Mouse (Mus musculus): ENCODE data around the gene Spty2d1. TPM values are rescaled to one million over a fixed set of nuclear protein-coding genes. Genes with fewer than 3 reads are reported as not detected.
A peak's percentile ranks its signal among the peaks of the same experiment; 100 is the strongest.

The Spty2d1 gene
- polyA plus RNA-seq, 1 experiment from 2014 or later = 18.0 TPM

DNA sequence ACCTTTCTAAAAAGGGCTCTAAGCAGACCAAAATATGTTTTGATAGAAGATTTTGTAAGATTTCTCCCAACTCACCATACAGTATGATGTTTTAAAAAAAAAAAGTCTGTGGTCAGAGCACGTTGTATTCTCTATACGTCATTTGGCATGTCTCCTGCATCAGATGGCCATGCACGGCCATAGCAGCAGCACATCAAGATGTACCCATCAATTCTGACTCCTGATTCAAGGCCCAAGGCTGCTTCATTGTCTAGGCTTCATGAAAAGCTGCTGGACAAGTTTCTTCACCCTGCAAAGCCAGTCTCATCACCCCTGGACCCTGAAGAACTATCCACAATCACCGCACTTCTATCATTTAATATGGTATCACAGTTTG is 6.3 kb downstream of the Spty2d1 start:
- Histone ChIP-seq H3K36me3 (ENCODE audit: control insufficient read depth, insufficient read depth, low read length) (peaks cover 23% of the 10 kb centered on the region), H3K4me1 (ENCODE audit: control insufficient read depth, insufficient read depth, low read length) (peaks cover 36% of the 10 kb centered on the region), H3K9me3 (ENCODE audit: control insufficient read depth, low read depth, low read length) (no peaks in the 10 kb centered on the region), H3K27me3 (ENCODE audit: control insufficient read depth, insufficient read depth, low read length) (no peaks in the 10 kb centered on the region), H3K4me2 (replicated peaks; ENCODE audit: low read depth, low read length) (no peak overlapping the region), H3K27ac (ENCODE audit: low read length) (0 out of 2 replicates have a peak overlapping the region, but pooled peaks have one; percentile 41), H3K9ac (replicated peaks; ENCODE audit: low read depth, low read length) (no peak overlapping the region), H3K4me3 (ENCODE audit: low read depth, low read length) (no peak overlapping the region)
- WGBS = 61% methylated on average over 4 of the region's 4 CpGs
- no peak for ATAC-seq (ENCODE audit: insufficient number of reproducible peaks, insufficient read depth, low FRiP score, low read depth)

DNA sequence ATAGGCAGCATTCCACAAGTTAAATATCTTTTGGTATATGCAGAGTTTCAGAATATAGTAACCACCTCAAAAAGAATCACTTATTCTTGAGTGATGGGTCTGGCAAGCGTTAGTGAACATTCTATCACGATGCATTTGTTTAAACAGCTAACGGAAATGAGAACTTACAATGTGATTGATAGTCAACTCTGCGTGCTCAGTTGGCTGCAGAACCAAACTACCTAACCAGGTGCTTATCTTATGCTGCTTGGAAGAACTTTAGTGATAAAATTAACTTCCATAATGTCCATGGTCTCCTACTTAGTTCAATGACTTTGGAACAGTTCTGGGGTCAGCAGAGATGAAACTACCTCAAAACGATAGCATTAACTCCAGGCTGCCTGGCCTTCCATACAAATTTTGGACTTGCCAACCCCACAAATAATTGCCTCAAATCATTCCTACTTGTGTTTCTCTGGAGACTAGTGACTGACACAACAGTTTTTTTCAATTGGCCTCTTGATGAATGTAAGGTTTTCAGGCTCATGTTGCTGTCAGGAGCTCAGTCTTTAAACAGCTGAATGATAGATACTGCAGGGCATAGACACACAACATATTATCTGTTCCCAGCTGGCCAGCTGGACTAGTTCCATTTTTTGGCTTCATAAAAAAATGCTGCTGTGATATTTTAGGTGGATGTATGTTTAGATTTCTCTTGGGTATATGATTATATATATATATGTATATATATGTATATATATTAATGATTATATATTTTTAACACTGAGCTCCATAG is 6.9 kb downstream of the Spty2d1 start:
- Histone ChIP-seq H3K36me3 (ENCODE audit: control insufficient read depth, insufficient read depth, low read length) (peaks cover 26% of the 10 kb centered on the region), H3K9me3 (ENCODE audit: control insufficient read depth, low read depth, low read length) (no peaks in the 10 kb centered on the region), H3K9ac (replicated peaks; ENCODE audit: low read depth, low read length) (no peak overlapping the region), H3K4me3 (ENCODE audit: low read depth, low read length) (no peak overlapping the region), H3K27ac (ENCODE audit: low read length) (no peak overlapping the region), H3K4me1 (ENCODE audit: control insufficient read depth, insufficient read depth, low read length) (peaks cover 33% of the 10 kb centered on the region), H3K27me3 (ENCODE audit: control insufficient read depth, insufficient read depth, low read length) (no peaks in the 10 kb centered on the region), H3K4me2 (replicated peaks; ENCODE audit: low read depth, low read length) (no peak overlapping the region)
- ATAC-seq (ENCODE audit: insufficient number of reproducible peaks, insufficient read depth, low FRiP score, low read depth) = no peak
- 26% methylated on average over 5 of the region's 5 CpGs for WGBS

DNA sequence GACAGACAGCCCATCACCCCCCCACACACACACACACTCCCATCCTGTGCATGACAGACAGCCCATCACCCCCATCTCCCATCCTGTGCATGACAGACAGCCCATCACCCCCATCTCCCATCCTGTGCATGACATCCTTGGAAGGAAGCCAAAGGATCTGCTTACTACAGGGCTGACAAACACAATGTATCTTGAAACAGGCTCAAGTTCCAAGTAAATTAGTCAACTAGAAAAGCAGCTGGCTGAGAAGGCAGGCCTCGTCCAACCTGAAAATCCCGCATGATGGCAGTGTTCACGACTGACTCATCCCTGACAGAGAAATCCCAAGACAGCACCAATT is 7.6 kb downstream of the Spty2d1 start:
- ATAC-seq (ENCODE audit: insufficient number of reproducible peaks, insufficient read depth, low FRiP score, low read depth) = peak; percentile 65; the same call in 1 of the 2 replicates
- peaks cover 30% of the 10 kb centered on the region for H3K36me3 ChIP-seq (ENCODE audit: control insufficient read depth, insufficient read depth, low read length)
- peaks cover 33% of the 10 kb centered on the region for H3K4me1 ChIP-seq (ENCODE audit: control insufficient read depth, insufficient read depth, low read length)
- no peak overlapping the region for H3K4me3 ChIP-seq (ENCODE audit: low read depth, low read length)
- H3K9me3 ChIP-seq (ENCODE audit: control insufficient read depth, low read depth, low read length) = no peaks in the 10 kb centered on the region
- H3K4me2 ChIP-seq (replicated peaks; ENCODE audit: low read depth, low read length) = no peak overlapping the region
- H3K27me3 ChIP-seq (ENCODE audit: control insufficient read depth, insufficient read depth, low read length) = no peaks in the 10 kb centered on the region
- H3K9ac ChIP-seq (replicated peaks; ENCODE audit: low read depth, low read length) = no peak overlapping the region
- H3K27ac ChIP-seq (ENCODE audit: low read length) = no peak overlapping the region
- WGBS = 35% methylated on average over 3 of the region's 3 CpGs

DNA sequence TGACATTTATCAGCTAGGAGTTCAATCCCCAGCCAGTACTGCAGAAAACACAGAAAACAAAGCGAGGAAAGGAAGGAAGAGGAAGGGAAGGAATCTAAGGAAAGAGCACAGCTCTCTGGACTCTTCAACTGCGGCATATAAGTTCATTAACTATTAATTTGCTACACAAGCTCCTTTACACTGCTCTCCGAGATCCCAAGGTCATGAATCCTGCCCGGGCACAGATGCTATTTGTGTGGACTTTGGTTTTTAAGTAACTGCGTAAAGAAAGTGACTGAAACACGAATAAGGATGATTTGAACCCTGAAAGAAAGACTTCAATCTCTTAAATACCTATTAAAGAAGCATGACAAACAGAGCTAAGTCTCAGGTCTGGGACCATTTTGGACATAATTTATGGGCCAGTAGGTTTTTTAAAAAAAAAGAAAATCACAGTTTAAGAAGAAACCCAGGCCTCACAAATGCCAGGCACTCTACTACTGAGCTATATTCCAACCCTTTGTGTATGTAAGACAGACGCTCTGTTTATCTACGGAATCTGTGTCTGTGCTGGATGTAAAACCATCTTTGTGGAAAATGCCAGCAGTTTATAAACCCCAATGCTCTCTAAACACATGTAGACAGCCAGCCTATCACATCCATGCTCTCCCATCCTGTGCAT is 8.1 kb downstream of the Spty2d1 start:
- Histone ChIP-seq H3K36me3 (ENCODE audit: control insufficient read depth, insufficient read depth, low read length) (peaks cover 35% of the 10 kb centered on the region), H3K9ac (replicated peaks; ENCODE audit: low read depth, low read length) (no peak overlapping the region), H3K9me3 (ENCODE audit: control insufficient read depth, low read depth, low read length) (no peaks in the 10 kb centered on the region), H3K4me2 (replicated peaks; ENCODE audit: low read depth, low read length) (no peak overlapping the region), H3K27me3 (ENCODE audit: control insufficient read depth, insufficient read depth, low read length) (no peaks in the 10 kb centered on the region), H3K27ac (ENCODE audit: low read length) (peak overlapping the region; percentile 56; the same call in 1 of the 2 replicates), H3K4me3 (ENCODE audit: low read depth, low read length) (no peak overlapping the region), H3K4me1 (ENCODE audit: control insufficient read depth, insufficient read depth, low read length) (peaks cover 31% of the 10 kb centered on the region)
- 0 out of 2 replicates have a peak, but pooled peaks have one; percentile 14 for ATAC-seq (ENCODE audit: insufficient number of reproducible peaks, insufficient read depth, low FRiP score, low read depth)
- WGBS = 57% methylated on average over 8 of the region's 8 CpGs

DNA sequence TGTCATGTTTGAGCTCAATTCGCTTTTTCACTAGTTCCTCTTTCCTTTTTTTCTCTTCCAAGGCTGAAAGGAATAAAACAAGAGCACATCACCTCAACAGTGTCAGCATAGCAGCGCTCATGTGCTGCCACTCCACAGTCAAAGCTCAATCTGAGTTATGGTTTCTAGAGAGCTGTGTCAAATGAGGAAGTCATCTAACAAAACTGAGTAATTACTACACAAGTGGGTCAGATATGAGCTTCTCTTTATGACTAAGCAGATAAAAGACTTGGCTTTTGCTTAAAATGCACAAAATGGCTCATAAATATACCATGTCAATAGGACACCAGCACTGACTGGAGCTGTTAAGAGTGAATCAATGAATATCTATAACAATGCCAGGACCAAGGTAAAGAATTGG is 9.3 kb downstream of the Spty2d1 start:
- H3K4me2 ChIP-seq (replicated peaks; ENCODE audit: low read depth, low read length) = no peak overlapping the region
- no peak overlapping the region for H3K4me3 ChIP-seq (ENCODE audit: low read depth, low read length)
- H3K36me3 ChIP-seq (ENCODE audit: control insufficient read depth, insufficient read depth, low read length) = peaks cover 47% of the 10 kb centered on the region
- H3K27me3 ChIP-seq (ENCODE audit: control insufficient read depth, insufficient read depth, low read length) = no peaks in the 10 kb centered on the region
- no peak for ATAC-seq (ENCODE audit: insufficient number of reproducible peaks, insufficient read depth, low FRiP score, low read depth)
- H3K9me3 ChIP-seq (ENCODE audit: control insufficient read depth, low read depth, low read length) = no peaks in the 10 kb centered on the region
- H3K27ac ChIP-seq (ENCODE audit: low read length) = no peak overlapping the region
- H3K4me1 ChIP-seq (ENCODE audit: control insufficient read depth, insufficient read depth, low read length) = peaks cover 28% of the 10 kb centered on the region
- no peak overlapping the region for H3K9ac ChIP-seq (replicated peaks; ENCODE audit: low read depth, low read length)
- 97% methylated on average over 2 of the region's 2 CpGs for WGBS

DNA sequence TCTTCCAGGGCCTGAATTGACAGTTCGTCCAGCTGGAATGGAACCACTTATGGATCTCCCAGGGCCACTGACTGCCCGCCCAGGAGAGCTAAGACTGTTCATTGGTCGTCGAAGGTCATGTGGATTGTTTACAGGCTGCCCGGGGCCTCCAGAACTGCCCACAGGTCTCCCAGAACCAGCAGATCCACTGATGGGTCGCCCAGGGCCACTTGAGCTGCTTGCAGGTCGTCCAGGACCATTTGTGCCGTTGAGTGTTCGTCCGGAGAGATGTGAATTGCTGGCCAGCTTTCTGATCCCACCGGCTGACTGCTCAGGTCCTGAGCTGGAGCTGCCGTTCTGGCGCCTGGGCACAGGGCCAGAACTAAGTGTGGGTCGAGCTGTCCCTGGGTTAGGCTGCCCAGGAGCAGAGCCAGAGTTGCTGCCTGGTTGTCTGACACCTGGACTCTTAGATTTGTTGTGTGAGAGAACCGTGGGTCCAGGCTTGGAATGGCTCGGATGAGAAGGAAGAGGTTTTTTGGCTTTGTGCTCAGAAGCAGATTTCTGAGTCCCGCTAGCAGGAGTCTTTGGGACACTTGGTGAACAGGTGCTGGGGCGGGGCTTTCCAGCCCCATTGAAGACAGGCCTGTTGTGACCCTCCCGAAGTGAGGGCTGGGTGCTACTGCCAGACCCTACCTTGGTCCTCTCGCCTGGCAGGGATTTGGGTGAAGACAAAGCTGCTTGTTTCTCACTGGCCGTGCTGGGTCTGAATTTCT is 10.4 kb downstream of the Spty2d1 start:
- Histone ChIP-seq H3K4me1 (ENCODE audit: control insufficient read depth, insufficient read depth, low read length) (peaks cover 25% of the 10 kb centered on the region), H3K27me3 (ENCODE audit: control insufficient read depth, insufficient read depth, low read length) (no peaks in the 10 kb centered on the region), H3K36me3 (ENCODE audit: control insufficient read depth, insufficient read depth, low read length) (peaks cover 56% of the 10 kb centered on the region), H3K9ac (replicated peaks; ENCODE audit: low read depth, low read length) (no peak overlapping the region), H3K4me3 (ENCODE audit: low read depth, low read length) (no peak overlapping the region), H3K9me3 (ENCODE audit: control insufficient read depth, low read depth, low read length) (no peaks in the 10 kb centered on the region), H3K4me2 (replicated peaks; ENCODE audit: low read depth, low read length) (no peak overlapping the region), H3K27ac (ENCODE audit: low read length) (no peak overlapping the region)
- ATAC-seq (ENCODE audit: insufficient number of reproducible peaks, insufficient read depth, low FRiP score, low read depth) = 0 out of 2 replicates have a peak, but pooled peaks have one; percentile 23
- 88% methylated on average over 21 of the region's 21 CpGs for WGBS

DNA sequence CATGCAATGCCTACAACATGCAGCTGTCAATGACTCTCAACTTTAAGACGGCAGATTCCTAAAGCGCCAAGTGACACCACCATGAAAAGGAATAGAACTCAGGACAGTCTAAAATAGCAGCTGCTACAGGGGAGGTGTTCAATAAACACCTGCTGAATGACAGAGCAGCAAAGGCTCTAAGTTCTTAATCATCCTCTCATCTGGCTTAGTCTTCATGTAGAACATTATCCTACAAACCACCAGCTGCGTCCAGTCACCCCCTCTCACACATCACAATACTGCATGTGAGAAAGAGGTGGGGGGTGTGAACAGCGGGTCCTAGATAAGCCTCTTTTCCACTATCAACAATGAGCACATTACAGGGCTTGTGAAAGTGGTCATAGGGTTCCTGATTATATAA is 11.2 kb downstream of the Spty2d1 start:
- Histone ChIP-seq H3K4me2 (replicated peaks; ENCODE audit: low read depth, low read length) (no peak overlapping the region), H3K27me3 (ENCODE audit: control insufficient read depth, insufficient read depth, low read length) (no peaks in the 10 kb centered on the region)

DNA sequence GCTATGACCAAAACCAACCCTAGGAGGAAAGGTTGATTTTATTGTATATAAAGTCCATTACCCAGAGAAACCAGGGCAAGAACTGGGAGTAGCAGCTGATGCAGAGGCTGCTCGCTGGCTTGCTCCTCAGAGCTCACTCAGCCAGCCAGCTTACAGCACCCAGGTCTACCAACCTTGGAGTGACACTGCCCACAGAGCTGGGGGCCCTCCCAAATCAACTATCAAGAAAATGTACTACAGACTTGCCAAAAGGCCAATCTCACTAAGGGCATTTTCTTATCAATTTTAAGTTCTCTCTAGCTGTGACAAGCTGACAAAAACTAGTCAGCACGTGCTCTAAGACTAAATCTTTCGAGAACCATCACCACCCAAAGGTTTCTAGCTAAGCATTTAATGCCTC is 12.7 kb downstream of the Spty2d1 start:
- Histone ChIP-seq H3K27me3 (ENCODE audit: control insufficient read depth, insufficient read depth, low read length) (no peaks in the 10 kb centered on the region), H3K9ac (replicated peaks; ENCODE audit: low read depth, low read length) (no peak overlapping the region), H3K27ac (ENCODE audit: low read length) (no peak overlapping the region), H3K4me2 (replicated peaks; ENCODE audit: low read depth, low read length) (no peak overlapping the region), H3K4me1 (ENCODE audit: control insufficient read depth, insufficient read depth, low read length) (peaks cover 7% of the 10 kb centered on the region), H3K9me3 (ENCODE audit: control insufficient read depth, low read depth, low read length) (no peaks in the 10 kb centered on the region), H3K4me3 (ENCODE audit: low read depth, low read length) (no peak overlapping the region), H3K36me3 (ENCODE audit: control insufficient read depth, insufficient read depth, low read length) (peaks cover 65% of the 10 kb centered on the region)
- 93% methylated on average over 3 of the region's 3 CpGs for WGBS
- ATAC-seq (ENCODE audit: insufficient number of reproducible peaks, insufficient read depth, low FRiP score, low read depth) = no peak

More for the DNA sequence above, 11.2 kb downstream of the Spty2d1 start:
- no peak overlapping the region for H3K9ac ChIP-seq (replicated peaks; ENCODE audit: low read depth, low read length)
- peaks cover 19% of the 10 kb centered on the region for H3K4me1 ChIP-seq (ENCODE audit: control insufficient read depth, insufficient read depth, low read length)
- no peak overlapping the region for H3K4me3 ChIP-seq (ENCODE audit: low read depth, low read length)
- 89% methylated on average over 4 of the region's 4 CpGs for WGBS
- H3K27ac ChIP-seq (ENCODE audit: low read length) = no peak overlapping the region
- ATAC-seq (ENCODE audit: insufficient number of reproducible peaks, insufficient read depth, low FRiP score, low read depth) = no peak
- H3K36me3 ChIP-seq (ENCODE audit: control insufficient read depth, insufficient read depth, low read length) = peaks cover 59% of the 10 kb centered on the region
- no peaks in the 10 kb centered on the region for H3K9me3 ChIP-seq (ENCODE audit: control insufficient read depth, low read depth, low read length)

Data from stomach, embryonic 14.5 days (tissue).